Mouse (Mus musculus) neural tube, embryonic 15.5 days (tissue): ENCODE results near the gene Pde6h. TPM values are rescaled to one million over a fixed set of nuclear protein-coding genes. Genes with fewer than 3 reads are reported as not detected.
A peak's percentile ranks its signal among the peaks of the same experiment; 100 is the strongest.

ENCODE experiments used
- ATAC-seq: fragments of 200-750 bp; cut with Nextera tagmentation; 2 replicates; pipeline ENCODE4 v1.8.0; 2017; ENCODE audit warnings: mild to moderate bottlenecking, moderate TSS enrichment, moderate library complexity; ENCODE audit not compliant: low FRiP score
- H3K27ac ChIP-seq: fragments of 300-500 bp; sonication (generic); replicated peaks from 2 replicates; pipeline ENCODE4 v1.5.1; 2015; ENCODE audit warnings: mild to moderate bottlenecking, inconsistent platforms
- H3K27me3 ChIP-seq: fragments of 300-500 bp; sonication (generic); replicated peaks from 2 replicates; pipeline ENCODE4 v1.6.1; 2015; ENCODE audit warnings: inconsistent platforms
- H3K36me3 ChIP-seq: fragments of 300-500 bp; sonication (generic); 2 replicates; pipeline ENCODE4 v1.6.1; 2015; ENCODE audit warnings: inconsistent platforms
- H3K4me1 ChIP-seq: fragments of 300-500 bp; sonication (generic); 2 replicates; pipeline ENCODE4 v1.6.1; 2015; ENCODE audit warnings: inconsistent platforms
- H3K4me2 ChIP-seq: fragments of 300-500 bp; sonication (generic); 2 replicates; pipeline ENCODE4 v1.6.1; 2015; ENCODE audit warnings: inconsistent platforms, mild to moderate bottlenecking, moderate library complexity
- H3K4me3 ChIP-seq: fragments of 300-500 bp; sonication (generic); replicated peaks from 2 replicates; pipeline ENCODE4 v1.5.1; 2015; ENCODE audit warnings: mild to moderate bottlenecking, inconsistent platforms
- H3K9ac ChIP-seq: fragments of 300-500 bp; sonication (generic); replicated peaks from 2 replicates; pipeline ENCODE4 v1.6.1; 2015; ENCODE audit warnings: mild to moderate bottlenecking, inconsistent platforms
- H3K9me3 ChIP-seq: fragments of 300-500 bp; sonication (generic); replicated peaks from 2 replicates; pipeline ENCODE4 v1.6.1; 2016; ENCODE audit warnings: inconsistent platforms
- WGBS: fragments of 180-500 bp; shearing (Covaris S2); methylation state at CpG from one replicate; pipeline ENCODE4 v1.1.7; 2015; ENCODE audit warnings: mixed read lengths; 5-methylcytosine and 5-hydroxymethylcytosine counted together
- polyA plus RNA-seq: library from polyadenylated mRNA; unstranded; fragments of >200 nt; fragmentation: Nextera tagmentation; extraction: Ambion mirVana; gene quantifications from 2 replicates; pipeline ENCODE4 v1.2.1, GENCODE M21; 2015

Gene Pde6h
- polyA plus RNA-seq, 1 experiment from 2014 or later = 0.33 TPM

- no peak overlapping the region for H3K4me3 ChIP-seq
- no peaks in the 10 kb centered on the region for H3K9me3 ChIP-seq
- H3K27ac ChIP-seq = 0 out of 2 replicates have a peak overlapping the region, but pooled peaks have one; percentile 33
- no peak for ATAC-seq
- 84% methylated on average over 13 of the region's 13 CpGs for WGBS
- H3K27me3 ChIP-seq = no peaks in the 10 kb centered on the region
- no peak overlapping the region for H3K4me2 ChIP-seq
- H3K36me3 ChIP-seq = no peaks in the 10 kb centered on the region
- H3K4me1 ChIP-seq = 0 out of 2 replicates have a peak, but pooled peaks cover 2% of the 10 kb centered on the region
- no peak overlapping the region for H3K9ac ChIP-seq
These were observed 7.6 kb downstream of the Pde6h start for GRCm38 (mm10) chr6:136931246-136931645.

DNA sequence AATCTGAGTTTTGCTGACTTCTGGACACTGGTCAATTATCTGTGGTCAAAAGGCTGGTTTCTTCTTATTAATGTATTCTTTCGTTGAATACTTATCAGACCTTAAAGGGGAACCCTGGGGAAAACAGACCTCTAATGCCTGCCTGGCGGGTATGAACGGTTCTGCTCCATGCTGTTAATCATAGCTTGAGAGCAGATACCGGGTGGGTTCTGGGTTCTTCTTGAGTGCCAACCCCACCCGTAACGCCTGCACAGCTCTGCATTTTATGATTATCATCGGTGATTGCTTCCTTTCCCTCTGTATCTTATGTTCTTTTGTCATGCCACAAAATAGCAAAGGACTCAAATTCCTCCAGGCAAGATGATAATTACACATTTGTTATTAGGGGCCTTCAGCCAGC, 10.4 kb downstream of the Pde6h start:
- 0 out of 2 replicates have a peak, but pooled peaks cover 2% of the 10 kb centered on the region for H3K4me1 ChIP-seq
- H3K27ac ChIP-seq = no peak overlapping the region
- ATAC-seq = no peak
- no peaks in the 10 kb centered on the region for H3K27me3 ChIP-seq
- no peak overlapping the region for H3K4me3 ChIP-seq
- WGBS = 69% methylated on average over 7 of the region's 7 CpGs
- no peaks in the 10 kb centered on the region for H3K9me3 ChIP-seq
- H3K36me3 ChIP-seq = no peaks in the 10 kb centered on the region
- no peak overlapping the region for H3K9ac ChIP-seq
- no peak overlapping the region for H3K4me2 ChIP-seq

GRCm38 (mm10) chr6:136935233-136935632, 11.6 kb downstream of the Pde6h start:
- Histone ChIP-seq H3K9me3 (no peaks in the 10 kb centered on the region), H3K27ac (no peak overlapping the region), H3K4me3 (no peak overlapping the region), H3K36me3 (no peaks in the 10 kb centered on the region), H3K9ac (no peak overlapping the region), H3K4me2 (no peak overlapping the region), H3K27me3 (no peaks in the 10 kb centered on the region), H3K4me1 (0 out of 2 replicates have a peak, but pooled peaks cover 2% of the 10 kb centered on the region)
- 54% methylated on average over 3 of the region's 3 CpGs for WGBS
- ATAC-seq = no peak

DNA sequence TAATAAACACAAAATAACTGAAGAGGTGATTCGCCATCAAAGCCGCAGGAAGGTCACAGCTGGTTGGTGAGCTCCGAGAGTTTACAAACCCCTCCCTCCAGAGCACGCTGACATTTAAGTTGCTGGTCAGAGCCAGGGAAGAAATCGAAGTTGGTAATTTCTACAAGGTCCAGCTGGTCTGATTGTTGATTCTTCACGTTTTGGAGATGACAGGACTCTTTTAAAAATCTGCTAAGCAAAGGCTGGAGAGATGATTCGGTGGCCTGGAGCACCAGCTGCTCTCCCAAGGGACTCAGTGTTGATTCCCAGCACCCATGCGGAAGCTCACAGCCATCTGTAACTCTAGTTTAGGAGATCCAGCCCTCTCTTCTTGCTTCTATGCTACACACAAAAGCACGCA, 12.7 kb downstream of the Pde6h start:
- H3K4me2 ChIP-seq = no peak overlapping the region
- H3K4me3 ChIP-seq = no peak overlapping the region
- H3K9me3 ChIP-seq = no peaks in the 10 kb centered on the region
- H3K9ac ChIP-seq = no peak overlapping the region
- no peaks in the 10 kb centered on the region for H3K4me1 ChIP-seq
- ATAC-seq = no peak
- no peaks in the 10 kb centered on the region for H3K27me3 ChIP-seq
- WGBS = 76% methylated on average over 9 of the region's 9 CpGs
- no peaks in the 10 kb centered on the region for H3K36me3 ChIP-seq
- no peak overlapping the region for H3K27ac ChIP-seq

DNA sequence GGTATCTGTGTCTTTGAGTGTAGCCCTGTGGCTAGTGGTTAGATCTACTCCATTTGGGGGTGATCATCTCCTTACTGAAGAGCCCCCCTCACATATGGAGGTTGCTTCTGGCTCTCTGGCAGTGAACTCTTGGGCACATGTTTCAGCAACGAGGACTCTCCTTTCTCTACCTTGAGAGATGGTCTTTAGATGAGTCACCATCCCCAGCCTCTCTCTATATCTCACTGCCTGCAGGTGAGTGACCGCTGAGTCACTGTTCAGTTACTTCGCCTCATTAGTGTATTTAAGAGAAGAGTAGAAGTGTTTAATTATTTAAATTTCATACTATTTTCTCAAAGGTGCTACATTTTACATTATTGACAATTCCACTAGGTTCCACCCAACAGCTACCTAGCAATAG, 13.5 kb downstream of the Pde6h start:
- H3K36me3 ChIP-seq = no peaks in the 10 kb centered on the region
- no peak for ATAC-seq
- WGBS = 90% methylated on average over 3 of the region's 3 CpGs

DNA sequence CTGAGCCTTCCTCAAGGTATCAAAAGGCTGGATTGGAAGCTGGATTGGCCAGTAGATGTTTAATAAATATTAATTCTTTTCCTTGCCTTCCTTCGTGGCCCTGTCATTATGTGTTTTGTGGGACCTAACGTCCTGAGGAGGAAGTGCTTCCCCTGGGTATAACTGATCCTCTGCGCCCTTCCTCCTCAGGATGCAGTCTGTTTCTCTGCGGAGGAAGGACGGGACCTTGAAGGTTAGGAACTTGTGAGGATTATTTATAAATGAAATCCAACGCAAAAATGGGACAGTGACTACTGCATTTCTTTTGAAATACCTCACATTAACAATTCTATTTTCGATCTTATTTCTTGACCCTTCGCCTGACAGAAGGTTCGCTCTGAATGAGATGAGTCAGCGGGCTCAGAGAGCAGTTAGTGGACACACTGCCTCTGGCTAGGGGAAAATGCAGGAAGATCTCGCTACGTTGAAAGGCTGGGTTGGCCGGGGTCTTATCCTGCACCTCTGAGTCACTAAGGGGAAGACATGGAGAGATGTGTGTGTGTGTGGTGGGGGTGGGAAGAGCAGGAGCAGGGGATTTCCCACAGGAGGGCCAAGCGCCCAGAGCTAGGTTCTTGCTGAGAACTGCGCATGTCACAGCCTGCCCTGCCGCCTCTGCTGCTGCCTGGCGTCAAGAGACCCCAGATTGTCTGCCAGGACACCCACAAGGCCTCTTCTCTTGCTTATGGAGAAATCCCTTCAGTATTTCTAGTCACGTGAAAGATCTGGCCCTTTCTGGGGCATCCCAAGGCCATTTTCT, 14.9 kb downstream of the Pde6h start:
- 84% methylated on average over 18 of the region's 18 CpGs for WGBS
- Histone ChIP-seq H3K4me3 (no peak overlapping the region), H3K27me3 (no peaks in the 10 kb centered on the region), H3K9ac (no peak overlapping the region), H3K27ac (no peak overlapping the region), H3K9me3 (no peaks in the 10 kb centered on the region), H3K4me2 (no peak overlapping the region), H3K36me3 (no peaks in the 10 kb centered on the region), H3K4me1 (no peaks in the 10 kb centered on the region)
- no peak for ATAC-seq

More for the DNA sequence above, 13.5 kb downstream of the Pde6h start:
- Histone ChIP-seq H3K4me1 (no peaks in the 10 kb centered on the region), H3K27me3 (no peaks in the 10 kb centered on the region), H3K4me2 (no peak overlapping the region), H3K9me3 (no peaks in the 10 kb centered on the region), H3K9ac (no peak overlapping the region), H3K27ac (no peak overlapping the region), H3K4me3 (no peak overlapping the region)

DNA sequence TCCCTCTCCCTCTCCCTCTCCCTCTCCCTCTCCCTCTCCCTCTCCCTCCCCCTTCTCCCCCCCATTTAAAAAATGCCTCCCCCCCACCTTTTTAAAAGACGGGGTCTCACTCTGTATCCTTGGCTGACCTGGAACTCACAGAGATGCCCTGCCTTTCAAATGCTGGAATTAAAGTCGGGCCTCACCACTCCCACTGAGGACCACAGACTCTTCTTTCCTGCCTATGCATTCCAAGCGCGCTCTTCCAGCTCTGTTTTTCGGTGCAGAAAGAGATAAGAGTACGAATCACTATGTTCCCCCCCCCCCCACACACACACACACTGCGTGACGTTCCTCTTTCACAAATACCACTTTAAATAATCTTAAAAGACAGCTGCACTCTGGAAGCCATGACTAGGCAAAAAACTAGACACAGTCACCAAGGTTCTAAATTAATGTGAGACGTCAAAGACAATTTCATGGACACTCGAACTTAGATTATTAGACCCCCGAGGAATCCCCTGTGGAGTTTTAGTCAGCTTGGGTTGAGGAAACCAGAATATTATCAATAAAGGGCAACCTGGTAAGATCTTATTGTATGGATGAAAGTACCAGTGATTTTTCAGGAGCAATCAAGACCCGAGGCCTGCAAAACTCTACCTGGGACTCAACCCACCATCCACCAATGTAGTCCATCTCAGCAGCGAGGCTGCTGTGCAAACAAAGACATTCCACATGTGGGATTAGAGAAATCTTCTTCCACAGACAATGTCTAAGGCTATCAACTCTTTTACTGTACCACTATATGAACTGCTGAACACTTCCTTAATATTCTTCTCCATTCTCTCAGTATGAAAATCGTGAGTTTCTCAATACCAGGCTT, 15.9 kb downstream of the Pde6h start:
- no peak overlapping the region for H3K4me2 ChIP-seq
- H3K36me3 ChIP-seq = no peaks in the 10 kb centered on the region
- H3K9ac ChIP-seq = no peak overlapping the region
- no peak for ATAC-seq
- no peak overlapping the region for H3K4me3 ChIP-seq
- no peak overlapping the region for H3K27ac ChIP-seq
- no peaks in the 10 kb centered on the region for H3K4me1 ChIP-seq
- WGBS = 76% methylated on average over 14 of the region's 14 CpGs
- H3K27me3 ChIP-seq = no peaks in the 10 kb centered on the region
- no peaks in the 10 kb centered on the region for H3K9me3 ChIP-seq

DNA sequence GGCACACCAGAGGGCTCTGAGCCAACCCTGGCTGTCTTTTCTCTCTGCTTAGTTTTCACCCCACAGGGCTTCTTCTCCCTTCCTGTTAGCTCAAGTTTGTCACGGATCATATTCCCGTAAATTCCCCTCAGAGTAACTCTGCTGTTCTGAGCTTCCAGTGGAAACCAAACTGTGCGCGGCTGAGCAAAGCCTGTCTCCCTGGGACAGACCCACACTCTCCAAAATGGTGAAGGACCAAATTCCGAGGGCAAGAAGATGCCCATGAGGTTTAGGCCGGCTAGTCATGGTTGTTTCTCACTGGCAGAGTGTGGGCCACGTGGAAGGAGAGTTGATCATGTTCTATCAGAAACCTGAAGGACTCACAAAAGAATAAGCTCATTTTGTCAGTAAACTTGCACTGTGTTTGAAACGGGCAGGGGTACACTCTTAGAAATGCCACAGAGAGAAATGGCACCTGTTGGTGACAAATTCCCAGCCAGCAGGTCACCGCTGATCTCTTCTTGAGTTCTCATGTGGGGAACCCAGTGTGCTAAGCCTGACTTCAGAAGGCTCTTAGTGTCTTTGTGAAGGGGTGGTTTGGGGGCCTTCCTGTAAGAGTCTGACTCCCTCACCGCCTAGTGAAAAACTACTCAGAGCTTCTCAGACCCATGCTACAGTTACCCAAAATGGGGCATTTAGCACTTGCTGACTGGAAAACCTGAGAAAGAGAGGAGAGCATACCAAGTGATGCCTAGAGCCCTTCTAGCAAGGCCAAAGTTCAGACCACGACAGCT, 16.7 kb downstream of the Pde6h start:
- Histone ChIP-seq H3K9ac (no peak overlapping the region), H3K27me3 (no peaks in the 10 kb centered on the region), H3K36me3 (no peaks in the 10 kb centered on the region), H3K4me3 (no peak overlapping the region), H3K27ac (peak overlapping the region; percentile 54; the same call in 1 of the 2 replicates), H3K9me3 (no peaks in the 10 kb centered on the region), H3K4me2 (no peak overlapping the region), H3K4me1 (no peaks in the 10 kb centered on the region)
- no peak for ATAC-seq
- WGBS = 77% methylated on average over 11 of the region's 11 CpGs

DNA sequence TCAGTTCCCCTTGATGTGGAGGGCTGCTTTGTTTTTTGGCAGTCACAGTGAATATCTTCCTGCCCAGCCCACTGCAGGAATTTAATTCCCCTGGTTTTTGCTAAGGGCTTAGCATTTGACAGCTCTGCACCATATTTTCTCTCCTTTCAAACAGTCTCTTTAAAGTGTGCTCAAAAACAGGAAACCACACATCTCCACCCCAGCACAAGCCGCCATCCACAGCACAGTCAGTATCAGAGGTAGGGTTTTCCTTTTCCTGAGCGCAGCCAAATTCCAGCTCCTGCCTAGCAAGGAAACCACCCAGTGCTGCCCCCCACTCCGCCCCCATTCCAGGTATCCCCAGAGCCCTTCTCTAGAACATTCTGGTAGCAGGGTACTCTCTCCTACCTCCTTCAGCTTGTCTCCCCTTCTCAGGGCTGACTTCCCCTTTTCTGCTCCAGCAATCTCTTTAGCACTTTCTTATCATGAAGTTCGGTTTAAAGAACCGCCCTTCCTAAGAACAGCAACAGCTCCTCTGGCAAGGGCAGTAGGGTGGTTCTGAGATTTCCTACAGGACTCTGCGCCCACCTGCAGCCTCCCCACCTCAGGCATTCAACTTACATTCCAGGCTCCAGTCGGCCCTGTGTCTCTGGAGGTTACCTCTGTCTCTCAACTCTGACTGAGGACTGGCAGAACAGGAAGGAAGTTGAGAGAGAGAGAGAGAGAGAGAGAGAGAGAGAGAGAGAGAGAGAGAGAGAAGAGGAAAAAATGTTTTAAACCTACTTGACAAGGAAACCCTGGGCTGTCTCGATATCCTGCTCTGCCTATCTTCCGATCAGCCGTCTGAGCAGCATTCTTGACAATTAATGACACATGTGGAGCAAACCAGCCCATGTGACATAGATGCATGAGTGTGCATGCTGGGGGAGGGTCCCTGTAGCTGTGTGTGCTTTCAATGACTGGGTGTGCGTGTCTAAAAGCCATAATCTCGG, 17.7 kb downstream of the Pde6h start, which contains the start of gene Arhgdib:
Gene Arhgdib (minus strand): TSS at position 849 of the 971 bp plus-strand sequence.
- WGBS = 64% methylated on average over 12 of the region's 12 CpGs
- Histone ChIP-seq H3K4me2 (no peak within 1 kb of the TSS), H3K36me3 (no peaks in the 10 kb centered on the region)

GRCm38 (mm10) chr6:136942280-136942679, 18.6 kb downstream of the Pde6h start:
- no peak for ATAC-seq
- 0 out of 2 replicates have a peak, but pooled peaks cover 2% of the 10 kb centered on the region for H3K4me1 ChIP-seq
- WGBS = 82% methylated on average over 9 of the region's 9 CpGs
- H3K27me3 ChIP-seq = no peaks in the 10 kb centered on the region
- no peak overlapping the region for H3K9ac ChIP-seq
- no peaks in the 10 kb centered on the region for H3K9me3 ChIP-seq
- H3K27ac ChIP-seq = no peak overlapping the region
- no peak overlapping the region for H3K4me2 ChIP-seq
- H3K36me3 ChIP-seq = no peaks in the 10 kb centered on the region
- no peak overlapping the region for H3K4me3 ChIP-seq

More for the DNA sequence above, 17.7 kb downstream of the Pde6h start, which contains the start of gene Arhgdib:
- H3K4me3 ChIP-seq = no peak within 1 kb of the TSS
- H3K9ac ChIP-seq = no peak within 1 kb of the TSS
- H3K27ac ChIP-seq = peak within 1 kb of the TSS; percentile 54
- no peak for ATAC-seq
- no peaks in the 10 kb centered on the region for H3K9me3 ChIP-seq
- H3K27me3 ChIP-seq = no peaks in the 10 kb centered on the region
- no peaks in the 10 kb centered on the region for H3K4me1 ChIP-seq
